Mouse (Mus musculus) kidney, adult 9 months (tissue): ENCODE measurements at regions not wholly inside any gene's neighbourhood (a gene's known extent, or its start where the extent isn't known, plus 50 kb on each side); places are given as distances from the start of the nearest gene placed in this dataset.
"Not testable (repeated sequence)": the region's sequence is repeated elsewhere in the genome, so short reads cannot be mapped to it uniquely, and the experiment has no call there.

ENCODE experiments used
- DNase-seq: peaks from one replicate; pipeline ENCODE4 v3.0.0; 2022

- DNase-seq, result no peak
Observed at GRCm38 (mm10) chr16:51169294-51169693, 578.3 kb upstream of the Ccdc54 start.

GRCm38 (mm10) chr16:51160768-51161167 is 569.8 kb upstream of the Ccdc54 start:
- DNase-seq, result no peak

- DNase-seq, result no peak
Observed at GRCm38 (mm10) chr16:51138575-51138974, 547.6 kb upstream of the Ccdc54 start.

- DNase-seq, result no peak
Observed at GRCm38 (mm10) chr16:51119835-51120234, 528.9 kb upstream of the Ccdc54 start.

- DNase-seq, result no peak
Observed at GRCm38 (mm10) chr16:51118365-51118764, 527.4 kb upstream of the Ccdc54 start.

- no peak for DNase-seq
Observed at GRCm38 (mm10) chr16:51117836-51118235, 526.9 kb upstream of the Ccdc54 start.

GRCm38 (mm10) chr16:51109864-51110263 is 518.9 kb upstream of the Ccdc54 start:
- DNase-seq, result no peak

GRCm38 (mm10) chr16:51107421-51107820 is 516.5 kb upstream of the Ccdc54 start:
- DNase-seq, result no peak

GRCm38 (mm10) chr16:51086556-51086955 is 495.6 kb upstream of the Ccdc54 start:
- DNase-seq, result no peak

GRCm38 (mm10) chr16:51080146-51080545 is 489.2 kb upstream of the Ccdc54 start:
- no peak for DNase-seq

GRCm38 (mm10) chr16:51048650-51049049 is 457.7 kb upstream of the Ccdc54 start:
- DNase-seq, result no peak

- no peak for DNase-seq
Observed at GRCm38 (mm10) chr16:51048169-51048568, 457.2 kb upstream of the Ccdc54 start.

GRCm38 (mm10) chr16:51041311-51041710 is 450.4 kb upstream of the Ccdc54 start:
- no peak for DNase-seq

- DNase-seq, result no peak
Observed at GRCm38 (mm10) chr16:51002876-51003275, 411.9 kb upstream of the Ccdc54 start.

GRCm38 (mm10) chr16:50964395-50964794 is 373.4 kb upstream of the Ccdc54 start:
- no peak for DNase-seq

GRCm38 (mm10) chr16:50944091-50944490 is 353.1 kb upstream of the Ccdc54 start:
- DNase-seq, result no peak

GRCm38 (mm10) chr16:50943581-50943980 is 352.6 kb upstream of the Ccdc54 start:
- not testable (repeated sequence) for DNase-seq

GRCm38 (mm10) chr16:50942291-50942690 is 351.3 kb upstream of the Ccdc54 start:
- no peak for DNase-seq

- DNase-seq, result no peak
Observed at GRCm38 (mm10) chr16:50939316-50939715, 348.4 kb upstream of the Ccdc54 start.

GRCm38 (mm10) chr16:50907732-50908131 is 316.8 kb upstream of the Ccdc54 start:
- DNase-seq, result no peak

- no peak for DNase-seq
Observed at GRCm38 (mm10) chr16:50899151-50899550, 308.2 kb upstream of the Ccdc54 start.

- DNase-seq, result peak; percentile 14
Observed at GRCm38 (mm10) chr16:50877926-50878325, 287.0 kb upstream of the Ccdc54 start.

- no peak for DNase-seq
Observed at GRCm38 (mm10) chr16:50871318-50871717, 280.4 kb upstream of the Ccdc54 start.

GRCm38 (mm10) chr16:50863565-50863964 is 272.6 kb upstream of the Ccdc54 start:
- no peak for DNase-seq

GRCm38 (mm10) chr16:50859513-50859912 is 268.6 kb upstream of the Ccdc54 start:
- no peak for DNase-seq

GRCm38 (mm10) chr16:50852081-50852480 is 261.1 kb upstream of the Ccdc54 start:
- DNase-seq, result no peak
